Mouse (Mus musculus) kidney, postnatal 0 days (tissue): ENCODE data around the gene Pafah2. TPM values are rescaled to one million over a fixed set of nuclear protein-coding genes. Genes with fewer than 3 reads are reported as not detected.

Experiments
- ATAC-seq: fragments of 200-750 bp; cut with Nextera tagmentation; replicated peaks from 2 replicates; pipeline ENCODE4 v1.8.0; 2017; ENCODE audit warnings: low read depth, moderate number of reproducible peaks, moderate TSS enrichment, moderate library complexity; ENCODE audit not compliant: low FRiP score
- DNase-seq: peaks from one replicate; pipeline ENCODE4 v3.0.0-alpha.2; 2016; ENCODE audit warnings: low spot score
- H3K27ac ChIP-seq: fragments of 300-500 bp; sonication (generic); 2 replicates; pipeline ENCODE4 v1.5.1; 2014; ENCODE audit warnings: mild to moderate bottlenecking
- H3K27me3 ChIP-seq: fragments of 300-500 bp; sonication (generic); 2 replicates; pipeline ENCODE4 v1.6.1; 2014; ENCODE audit warnings: low read length, mixed read lengths; ENCODE audit not compliant: insufficient read depth
- H3K36me3 ChIP-seq: fragments of 300-500 bp; sonication (generic); 2 replicates; pipeline ENCODE4 v1.6.1; 2014; ENCODE audit warnings: low read length, mixed read lengths; ENCODE audit not compliant: insufficient read depth
- H3K4me1 ChIP-seq: fragments of 300-500 bp; sonication (generic); replicated peaks from 2 replicates; pipeline ENCODE4 v1.6.1; 2014; ENCODE audit warnings: antibody characterized with exemption, low read length, mixed read lengths; ENCODE audit not compliant: insufficient read depth
- H3K4me2 ChIP-seq: fragments of 300-500 bp; sonication (generic); 2 replicates; pipeline ENCODE4 v1.6.1; 2014; ENCODE audit warnings: mild to moderate bottlenecking, low read length, moderate library complexity, mixed read lengths
- H3K4me3 ChIP-seq: fragments of 300-500 bp; sonication (generic); replicated peaks from 2 replicates; pipeline ENCODE4 v1.5.1; 2014; ENCODE audit warnings: low read depth, low read length
- H3K9ac ChIP-seq: fragments of 300-500 bp; sonication (generic); 2 replicates; pipeline ENCODE4 v1.6.1; 2014; ENCODE audit warnings: low read depth, low read length
- H3K9me3 ChIP-seq: fragments of 300-500 bp; sonication (generic); replicated peaks from 2 replicates; pipeline ENCODE4 v1.6.1; 2016; ENCODE audit warnings: low read length, inconsistent platforms, mixed read lengths
- CTCF ChIP-seq: IDR thresholded peaks from 2 replicates; pipeline ENCODE4 v1.5.1; 2016; ENCODE audit warnings: antibody characterized with exemption, low read depth, mild to moderate bottlenecking, moderate library complexity
- WGBS: fragments of 180-500 bp; shearing (Covaris S2); extraction: QIAGEN DNeasy Blood & Tissue Kit; methylation state at CpG from one replicate; pipeline ENCODE4 v1.1.7; 2014; 5-methylcytosine and 5-hydroxymethylcytosine counted together
- polyA plus RNA-seq: library from polyadenylated mRNA; unstranded; fragments of >200 nt; fragmentation: Nextera tagmentation; extraction: Ambion mirVana; gene quantifications from 2 replicates; pipeline ENCODE4 v1.2.1, GENCODE M21; 2015

The Pafah2 gene
- polyA plus RNA-seq, 1 experiment from 2014 or later = 22.7 TPM

GRCm38 (mm10) chr4:134387268-134387667 is 8.9 kb upstream of the Pafah2 start:
- H3K9ac ChIP-seq = no peak overlapping the region
- H3K36me3 ChIP-seq = no peaks in the 10 kb centered on the region
- 67% methylated on average over 6 of the region's 6 CpGs for WGBS
- no peaks in the 10 kb centered on the region for H3K9me3 ChIP-seq
- no peak overlapping the region for H3K27ac ChIP-seq
- peak; percentile 37 for DNase-seq
- H3K4me3 ChIP-seq = no peak overlapping the region
- no peaks in the 10 kb centered on the region for H3K27me3 ChIP-seq
- ATAC-seq = no peak; the same call in 1 of the 2 replicates
- H3K4me1 ChIP-seq = no peaks in the 10 kb centered on the region
- peak; percentile 61 for TF ChIP-seq CTCF
- H3K4me2 ChIP-seq = no peak overlapping the region

- DNase-seq (peak; percentile 80), ATAC-seq (no peak)
- H3K9ac ChIP-seq = no peak overlapping the region
- no peak overlapping the region for H3K4me2 ChIP-seq
- H3K4me1 ChIP-seq = no peaks in the 10 kb centered on the region
- no peaks in the 10 kb centered on the region for H3K9me3 ChIP-seq
- peak; percentile 93 for TF ChIP-seq CTCF
- no peak overlapping the region for H3K27ac ChIP-seq
- H3K36me3 ChIP-seq = no peaks in the 10 kb centered on the region
- WGBS = 9% methylated on average over 5 of the region's 5 CpGs
- H3K27me3 ChIP-seq = no peaks in the 10 kb centered on the region
- H3K4me3 ChIP-seq = no peak overlapping the region
These were observed 7.7 kb upstream of the Pafah2 start for GRCm38 (mm10) chr4:134388397-134388796.

GRCm38 (mm10) chr4:134391636-134392035 is 4.5 kb upstream of the Pafah2 start:
- TF ChIP-seq CTCF = no peak
- Histone ChIP-seq H3K9ac (no peak overlapping the region), H3K4me2 (no peak overlapping the region), H3K27ac (no peak overlapping the region), H3K9me3 (no peaks in the 10 kb centered on the region), H3K4me3 (no peak overlapping the region), H3K27me3 (no peaks in the 10 kb centered on the region), H3K4me1 (no peaks in the 10 kb centered on the region), H3K36me3 (no peaks in the 10 kb centered on the region)
- ATAC-seq = no peak
- DNase-seq = no peak
- WGBS = 100% methylated on average over 1 of the region's 1 CpGs

- no peaks in the 10 kb centered on the region for H3K9me3 ChIP-seq
- H3K27ac ChIP-seq = no peak overlapping the region
- no peaks in the 10 kb centered on the region for H3K4me1 ChIP-seq
- no peaks in the 10 kb centered on the region for H3K27me3 ChIP-seq
- no peak overlapping the region for H3K4me3 ChIP-seq
- 15% methylated on average over 8 of the region's 8 CpGs for WGBS
- ATAC-seq (no peak), DNase-seq (peak; percentile 71)
- no peaks in the 10 kb centered on the region for H3K36me3 ChIP-seq
- TF ChIP-seq CTCF = no peak
- no peak overlapping the region for H3K9ac ChIP-seq
- no peak overlapping the region for H3K4me2 ChIP-seq
These were observed 3.5 kb upstream of the Pafah2 start for GRCm38 (mm10) chr4:134392595-134392994.

GRCm38 (mm10) chr4:134393026-134393425 is 3.1 kb upstream of the Pafah2 start:
- 22% methylated on average over 12 of the region's 12 CpGs for WGBS
- H3K9me3 ChIP-seq = no peaks in the 10 kb centered on the region
- DNase-seq (peak; percentile 22), ATAC-seq (no peak)
- H3K36me3 ChIP-seq = no peaks in the 10 kb centered on the region
- no peak overlapping the region for H3K4me2 ChIP-seq
- no peak overlapping the region for H3K4me3 ChIP-seq
- no peaks in the 10 kb centered on the region for H3K4me1 ChIP-seq
- no peak overlapping the region for H3K27ac ChIP-seq
- no peak overlapping the region for H3K9ac ChIP-seq
- peak; percentile 60 for TF ChIP-seq CTCF
- no peaks in the 10 kb centered on the region for H3K27me3 ChIP-seq

GRCm38 (mm10) chr4:134395142-134395541 is 978 bp upstream of the Pafah2 start:
- no peaks in the 10 kb centered on the region for H3K36me3 ChIP-seq
- no peak for DNase-seq
- no peak for TF ChIP-seq CTCF
- no peak overlapping the region for H3K9ac ChIP-seq
- H3K4me1 ChIP-seq = no peaks in the 10 kb centered on the region
- no peak overlapping the region for H3K4me3 ChIP-seq
- 96% methylated on average over 7 of the region's 7 CpGs for WGBS
- H3K4me2 ChIP-seq = no peak overlapping the region
- no peak overlapping the region for H3K27ac ChIP-seq
- ATAC-seq = no peak
- H3K9me3 ChIP-seq = no peaks in the 10 kb centered on the region
- no peaks in the 10 kb centered on the region for H3K27me3 ChIP-seq

GRCm38 (mm10) chr4:134397121-134397520 is 1.0 kb downstream of the Pafah2 start:
- peak overlapping the region; percentile 92 for H3K4me2 ChIP-seq
- DNase-seq (peak; percentile 67), ATAC-seq (peak; percentile 68)
- H3K36me3 ChIP-seq = no peaks in the 10 kb centered on the region
- H3K27ac ChIP-seq = peak overlapping the region; percentile 37
- 0 out of 2 replicates have a peak, but pooled peaks cover under 1% of the 10 kb centered on the region for H3K4me1 ChIP-seq
- 11% methylated on average over 7 of the region's 7 CpGs for WGBS
- H3K9ac ChIP-seq = no peak overlapping the region
- H3K4me3 ChIP-seq = peak overlapping the region; percentile 52; the same call in 1 of the 2 replicates
- no peaks in the 10 kb centered on the region for H3K9me3 ChIP-seq
- 0 out of 2 replicates have a peak, but pooled peaks have one; percentile 20 for TF ChIP-seq CTCF
- H3K27me3 ChIP-seq = no peaks in the 10 kb centered on the region
